Mouse (Mus musculus) cerebellum, postnatal 36 days (tissue): ENCODE results near the gene Cd247.
"Not testable (repeated sequence)": the region's sequence is repeated elsewhere in the genome, so short reads cannot be mapped to it uniquely, and the experiment has no call there.

Experiments
- DNase-seq, 2 experiments: peaks; one replicate each; pipeline ENCODE4 v3.0.0; 2021 to 2022; ENCODE audit warnings: mixed read lengths in 2 of 2

The Cd247 gene

DNA sequence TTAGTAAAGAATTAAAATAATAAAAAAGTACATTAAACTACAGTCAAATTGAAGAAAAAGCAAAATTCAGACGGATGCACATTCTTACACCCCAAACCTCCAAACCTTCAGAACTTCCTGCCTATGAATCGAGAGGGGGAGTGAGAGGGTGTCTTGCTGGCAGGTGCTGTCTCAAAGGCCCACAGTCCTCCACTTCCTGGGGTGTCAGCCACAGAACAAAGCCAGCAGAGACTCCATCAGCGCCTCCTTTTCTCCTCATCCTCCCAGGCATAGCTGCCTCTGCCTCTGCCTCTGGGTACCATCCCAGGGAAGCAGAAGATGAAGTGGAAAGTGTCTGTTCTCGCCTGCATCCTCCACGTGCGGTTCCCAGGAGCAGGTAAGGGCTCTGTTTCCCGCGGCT lies at the start of gene Cd247:
TSS of gene Cd247 (plus strand) at position 171 of the 400 bp plus-strand sequence.
- no peak for DNase-seq

DNA sequence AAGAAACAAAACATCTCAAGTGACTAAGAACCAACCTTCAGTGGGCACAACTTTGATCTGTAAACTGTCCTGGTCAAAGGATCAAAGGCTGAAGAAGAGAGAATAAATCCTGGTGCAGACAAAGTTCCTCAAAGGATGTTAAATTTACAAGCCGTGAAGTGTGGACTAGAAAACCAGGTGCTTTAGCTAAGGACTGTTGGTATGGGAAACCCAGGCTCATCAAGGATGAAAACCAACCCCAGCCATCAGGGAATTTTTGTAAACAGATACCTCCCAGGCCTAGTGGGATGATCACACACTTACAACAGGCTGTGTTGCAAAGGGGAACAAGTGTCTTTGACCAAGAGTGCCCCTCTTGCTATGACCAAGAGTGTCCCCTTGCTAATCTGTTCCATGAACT lies 49.5 kb upstream of the Cd247 start:
- DNase-seq, result no peak

DNA sequence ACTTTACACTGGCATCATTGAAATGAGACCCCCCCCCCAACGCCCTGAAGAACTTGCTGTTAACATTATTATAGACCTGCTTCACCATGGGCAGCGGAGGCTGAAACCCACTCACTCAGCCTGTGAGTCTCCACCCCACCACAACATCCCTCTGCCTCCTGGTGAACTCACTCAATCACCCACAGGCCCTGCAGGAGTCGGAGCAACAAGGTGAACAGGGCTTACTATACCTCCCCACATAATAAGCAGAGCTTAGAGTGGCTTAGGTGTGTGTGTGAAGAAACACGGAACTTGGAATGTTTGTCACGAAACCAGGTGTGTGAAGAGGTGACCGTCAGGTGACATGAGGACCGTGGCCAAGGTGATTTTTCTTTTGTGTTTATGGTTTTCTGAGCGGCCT lies 46.5 kb upstream of the Cd247 start:
- DNase-seq, result no peak

DNA sequence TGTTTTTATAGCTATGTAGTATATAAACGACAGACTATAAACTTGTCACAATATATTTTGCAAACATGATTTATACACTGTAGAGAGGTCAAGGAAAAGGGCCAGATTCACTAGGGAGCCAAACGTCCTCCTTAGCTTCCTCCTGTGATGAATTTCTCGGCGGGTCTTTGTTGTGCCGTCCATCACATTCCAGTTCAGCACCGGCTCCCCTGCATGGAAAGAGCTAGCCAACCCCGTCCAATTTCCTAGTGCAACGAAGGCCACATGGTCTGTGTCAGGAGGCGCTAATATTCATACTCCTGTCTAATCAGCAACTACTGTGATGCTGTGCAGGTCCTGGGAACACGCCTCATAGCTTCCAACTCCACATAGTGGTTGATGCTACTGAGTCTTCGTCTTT lies 40.4 kb upstream of the Cd247 start:
- DNase-seq, result no peak

DNA sequence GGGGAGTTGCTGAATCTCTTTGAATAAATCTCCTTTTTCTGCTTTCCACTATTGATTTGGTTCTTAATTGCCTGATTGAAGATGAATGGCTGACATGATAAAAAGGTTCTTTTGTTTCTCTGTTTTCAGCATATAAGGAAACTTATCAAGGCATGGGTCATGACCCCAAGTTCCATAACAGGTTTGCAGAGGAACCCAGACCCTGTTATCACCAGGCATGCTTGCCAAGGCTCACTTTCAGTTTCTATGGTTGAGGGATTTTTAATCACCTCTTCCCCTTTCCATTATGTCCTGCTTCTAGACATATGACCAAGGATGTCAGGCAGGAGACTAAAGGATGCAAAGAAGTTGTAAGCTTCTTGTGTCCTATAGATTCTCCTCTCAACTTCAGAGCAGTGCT lies 37.3 kb upstream of the Cd247 start:
- DNase-seq, result no peak

DNA sequence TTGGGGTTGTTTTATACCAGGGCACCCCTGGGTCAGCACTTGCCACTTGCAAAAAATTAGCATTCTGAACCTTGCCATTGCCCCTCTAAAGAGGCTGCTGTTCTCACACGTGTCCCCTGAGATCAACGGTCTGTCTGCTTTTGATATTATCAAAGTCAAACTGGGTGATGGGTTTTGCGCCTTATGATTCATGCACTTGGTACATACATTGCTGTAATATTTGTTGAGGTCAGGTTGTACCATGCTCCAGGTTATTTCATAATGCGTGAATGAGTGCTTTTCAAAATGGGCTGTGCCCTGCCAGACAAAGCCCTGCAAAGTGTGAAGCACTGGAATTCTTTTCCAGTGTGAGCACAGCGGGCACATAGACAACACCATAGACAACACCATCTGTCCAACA lies 36.6 kb upstream of the Cd247 start:
- no peak for DNase-seq

DNA sequence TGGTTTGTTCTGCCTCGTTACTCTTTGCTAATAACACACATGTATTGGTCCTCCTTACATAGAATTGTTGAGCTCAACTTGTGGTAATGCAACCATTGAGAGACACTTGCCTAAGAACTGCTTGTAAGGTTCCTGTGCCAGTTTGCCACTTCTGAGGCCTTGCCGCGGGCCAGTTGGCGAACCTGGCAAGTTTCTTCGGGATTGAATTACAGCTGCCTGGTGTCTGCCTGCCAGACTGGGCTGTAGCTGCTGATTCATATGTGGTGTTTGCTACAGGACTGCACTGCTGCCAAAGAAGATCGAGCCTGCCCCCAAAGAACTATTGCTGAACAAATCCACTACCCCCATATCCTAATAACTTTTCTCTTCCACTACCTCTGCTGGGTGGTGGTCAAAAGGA lies 34.3 kb upstream of the Cd247 start:
- DNase-seq, result no peak

DNA sequence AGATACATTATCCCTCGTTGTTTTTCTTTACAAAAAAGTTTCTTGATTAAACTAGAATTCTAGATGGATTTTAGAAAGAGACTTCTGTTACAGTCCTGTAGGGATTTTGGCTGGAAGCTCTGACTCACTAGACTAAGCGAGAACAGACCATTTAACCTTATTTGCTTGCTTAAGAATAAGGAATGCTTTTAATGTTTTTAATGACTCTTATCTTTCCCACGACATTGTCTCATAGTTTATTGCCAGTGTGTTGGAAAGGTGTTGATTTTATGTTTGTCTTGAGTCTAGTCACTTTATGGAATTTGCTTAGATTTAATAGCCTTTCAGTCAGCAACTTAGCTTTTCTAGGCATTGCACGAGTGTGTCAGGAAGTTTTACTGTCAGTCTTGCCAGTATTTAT lies 33.3 kb upstream of the Cd247 start:
- DNase-seq, result no peak

DNA sequence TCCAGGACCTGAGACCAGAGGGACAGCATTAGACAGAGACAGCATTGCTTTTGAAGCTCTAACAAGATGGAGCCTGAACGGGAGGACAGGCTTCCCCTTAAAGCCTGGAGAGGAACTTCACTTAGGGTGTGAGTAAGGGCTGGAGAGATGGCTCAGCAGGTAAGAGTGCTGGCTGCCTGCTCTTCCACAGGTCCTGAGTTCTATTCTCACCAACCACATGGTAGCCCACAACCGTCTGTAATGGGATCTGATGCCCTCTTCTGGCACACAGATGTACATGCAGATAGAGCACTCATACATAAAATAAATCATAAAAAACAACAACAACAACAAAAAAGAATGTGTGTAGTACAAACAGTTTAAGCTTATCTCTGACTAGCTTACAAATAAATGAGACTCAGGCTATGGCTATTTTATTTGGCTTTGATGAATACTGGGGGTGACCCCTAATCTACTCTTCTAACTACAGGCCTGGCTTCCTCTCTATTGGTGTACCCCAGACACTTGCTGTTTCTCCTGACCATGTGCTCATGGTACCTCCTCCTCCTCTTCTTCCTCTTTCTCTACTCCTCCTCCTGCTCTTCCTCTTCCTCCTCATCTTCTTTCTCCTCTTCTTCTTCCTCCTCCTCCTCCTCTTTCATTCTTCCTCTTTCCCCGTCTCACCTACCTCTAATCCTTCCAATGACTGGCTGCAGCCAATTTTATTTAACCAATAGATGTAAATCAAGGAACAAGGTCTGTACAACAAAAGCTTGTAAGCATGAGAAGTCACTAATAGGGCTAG lies 26.8 kb upstream of the Cd247 start:
- no peak for DNase-seq

DNA sequence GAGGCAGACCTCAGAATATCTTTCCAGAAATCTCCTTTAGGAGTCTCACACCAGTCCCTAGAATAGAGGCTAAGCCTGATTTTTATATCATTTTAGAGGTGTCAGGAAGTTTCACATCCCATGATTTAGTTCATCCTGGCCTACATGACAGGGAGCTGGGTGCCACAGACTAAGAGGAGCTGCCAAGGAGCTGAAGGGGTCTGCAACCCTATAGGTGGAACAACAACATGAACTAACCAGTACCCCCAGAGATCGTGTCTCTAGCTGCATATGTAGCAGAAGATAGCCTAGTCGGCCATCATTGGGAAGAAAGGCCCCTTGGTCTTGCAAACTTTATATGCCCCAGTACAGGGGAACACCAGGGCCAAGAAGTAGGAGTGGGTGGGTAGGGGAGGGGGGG lies 26.0 kb upstream of the Cd247 start:
- DNase-seq, result not testable (repeated sequence)

DNA sequence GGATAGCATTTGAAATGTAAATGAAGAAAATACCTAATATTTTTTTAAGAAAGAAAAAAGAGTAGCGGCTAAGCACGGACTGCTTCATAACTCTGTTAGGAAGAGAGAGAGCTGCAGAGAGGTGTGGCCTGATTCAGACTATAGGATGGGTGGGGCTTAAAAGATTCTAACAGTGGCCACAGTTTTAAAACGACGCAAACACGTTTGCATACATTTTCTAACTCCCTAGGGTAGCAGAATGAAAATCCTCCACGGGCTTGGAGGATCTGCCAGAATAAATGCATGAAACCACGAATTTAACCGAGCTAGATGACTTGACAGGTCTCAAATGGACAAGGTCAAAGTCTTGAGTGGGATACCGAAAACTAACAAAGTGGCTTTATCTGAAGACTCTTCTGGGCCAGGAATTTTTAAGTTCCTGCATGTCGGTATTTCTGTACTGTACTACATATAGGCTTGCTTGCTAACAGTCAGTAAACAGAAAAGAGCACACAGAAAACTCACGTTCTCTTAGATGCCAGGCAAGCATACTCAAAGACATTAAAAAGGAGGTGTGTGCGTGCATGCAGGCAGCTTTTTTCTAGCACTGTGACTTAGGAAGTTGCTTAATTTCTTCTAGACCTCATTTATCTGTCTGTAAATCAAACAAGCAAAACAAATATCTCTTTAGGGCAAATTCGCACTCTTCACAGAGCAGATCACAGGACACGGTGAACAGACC lies 25.4 kb upstream of the Cd247 start:
- DNase-seq, result no peak

DNA sequence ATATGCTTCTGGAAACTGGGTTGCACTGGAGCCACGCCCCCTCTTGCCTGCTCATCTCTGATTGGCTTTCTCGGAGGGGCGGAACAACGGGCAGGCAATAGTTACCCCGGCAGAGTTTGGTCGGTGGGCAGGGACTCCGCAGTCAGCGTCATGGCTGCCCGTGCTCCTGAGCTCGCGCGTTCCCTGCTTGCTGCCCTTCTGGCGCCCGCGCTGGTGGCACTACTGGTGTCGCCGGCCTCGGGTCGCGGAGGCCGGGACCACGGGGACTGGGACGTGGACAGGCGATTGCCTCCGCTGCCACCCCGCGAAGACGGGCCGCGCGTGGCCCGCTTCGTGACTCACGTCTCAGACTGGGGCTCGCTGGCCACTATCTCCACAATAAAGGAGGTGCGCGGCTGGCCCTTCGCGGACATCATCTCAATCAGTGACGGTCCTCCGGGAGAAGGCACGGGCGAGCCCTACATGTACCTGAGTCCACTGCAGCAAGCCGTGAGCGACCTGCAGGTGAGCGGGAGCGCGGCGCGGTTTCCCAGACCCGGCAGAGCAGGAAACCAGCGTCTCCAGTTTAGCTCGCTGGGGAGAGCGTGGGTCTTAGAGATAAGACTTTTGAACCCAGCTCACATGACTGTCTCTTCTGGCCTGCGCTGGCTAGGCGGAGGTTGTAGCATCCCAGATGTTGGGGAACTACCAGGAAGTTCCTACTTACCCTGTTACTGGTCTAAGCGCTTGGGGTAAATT lies 24.7 kb upstream of the Cd247 start, which contains the start of gene Creg1:
TSS of gene Creg1 (plus strand) at position 112 of the 738 bp plus-strand sequence.
- DNase-seq, result peak; percentile 92 to 93

DNA sequence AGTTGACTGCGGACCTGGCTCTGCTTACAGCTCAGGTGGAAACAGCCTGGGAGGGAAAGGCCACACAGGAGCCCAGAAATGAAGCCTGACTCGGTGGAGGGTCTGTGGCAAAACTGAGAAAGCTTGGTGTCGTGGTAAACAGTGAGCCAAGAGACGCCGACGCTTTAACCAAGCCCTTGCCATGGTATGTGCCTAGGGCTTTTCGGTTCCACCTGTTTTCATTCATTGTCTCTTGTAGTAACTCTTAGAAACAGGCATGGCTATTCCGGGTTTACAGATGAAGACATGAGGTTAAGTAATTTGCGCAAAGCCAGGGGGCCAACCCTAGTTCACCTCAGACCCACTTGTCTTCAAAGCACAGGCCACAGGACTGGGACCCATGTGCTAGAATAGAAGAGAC lies 23.9 kb upstream of the Cd247 start:
- no peak for DNase-seq

DNA sequence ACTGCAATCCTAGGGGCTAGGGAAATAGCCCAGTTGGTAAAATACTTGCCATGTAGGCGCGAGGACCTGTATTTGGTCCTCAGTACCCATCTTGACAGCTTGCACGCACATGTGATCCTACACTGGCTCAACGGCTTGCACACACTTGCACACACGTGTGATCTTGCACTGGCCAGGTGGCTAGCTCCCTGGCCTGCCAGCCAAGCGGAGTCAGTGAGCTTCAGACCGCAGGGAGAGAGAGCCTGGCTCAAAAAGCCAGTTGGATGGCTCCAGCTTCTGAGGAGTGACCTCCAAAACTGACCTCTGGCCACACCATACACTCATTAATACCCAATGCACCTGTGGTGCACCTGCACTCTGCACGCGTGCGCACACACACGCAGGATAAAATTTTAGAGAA lies 23.4 kb upstream of the Cd247 start:
- no peak for DNase-seq

DNA sequence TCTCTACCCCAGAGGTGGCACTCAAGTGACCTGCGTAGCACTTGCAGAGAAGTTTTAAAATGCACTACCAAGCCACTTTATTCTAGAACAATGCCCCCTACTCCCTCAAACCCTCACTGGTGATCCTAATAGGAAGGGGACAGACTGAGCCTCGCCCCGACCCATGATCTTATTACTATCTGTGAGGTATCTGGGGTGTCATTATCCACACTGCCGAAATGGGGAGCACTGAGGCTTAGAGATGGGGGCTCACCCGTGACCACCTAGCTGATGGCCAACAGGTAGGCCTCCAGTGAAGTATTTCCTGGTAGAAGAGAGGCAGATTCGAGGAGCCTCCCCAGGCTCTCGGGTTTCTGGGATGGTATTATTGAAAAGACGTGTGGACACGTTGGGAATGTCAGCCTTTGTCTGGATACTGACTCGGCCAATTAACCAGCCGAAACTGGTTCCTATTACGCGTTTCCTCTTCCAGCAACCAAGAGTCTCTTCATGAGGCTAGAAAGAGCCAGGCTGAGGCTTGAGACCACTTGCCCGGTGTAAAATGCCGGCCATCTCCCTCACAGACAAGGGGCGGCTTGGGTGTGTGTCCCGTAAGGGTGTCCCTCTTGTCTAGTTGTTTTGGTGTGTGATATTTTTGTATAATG lies 22.7 kb upstream of the Cd247 start:
- no peak for DNase-seq

DNA sequence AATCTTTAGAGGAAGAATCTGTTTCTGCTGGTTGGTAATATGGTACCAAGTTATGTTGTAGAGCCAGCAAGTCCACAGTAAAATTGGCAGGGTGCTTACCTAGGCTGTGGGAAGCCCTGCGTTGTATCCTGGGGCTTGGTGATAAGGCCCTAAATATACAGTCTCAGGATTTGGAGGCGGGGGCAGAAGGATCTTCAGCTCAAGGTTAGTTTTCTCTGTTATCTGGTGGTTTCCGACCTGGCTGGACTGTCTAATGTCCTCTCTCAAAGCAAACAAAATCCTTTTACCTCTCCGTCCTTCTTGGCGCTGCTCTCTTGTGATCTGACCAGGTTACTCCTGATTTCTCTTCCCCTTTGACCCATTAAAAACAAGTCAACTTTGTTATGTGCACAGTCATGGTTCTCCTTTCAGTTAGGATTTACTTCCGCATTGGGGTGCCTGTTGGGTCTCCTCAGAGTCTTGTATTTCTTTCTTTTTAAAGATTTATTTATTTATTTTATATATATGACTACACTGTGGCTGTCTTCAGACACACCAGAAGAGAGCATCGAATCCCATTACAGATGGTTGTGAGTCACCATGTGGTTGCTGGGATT lies 22.1 kb upstream of the Cd247 start:
- no peak for DNase-seq

DNA sequence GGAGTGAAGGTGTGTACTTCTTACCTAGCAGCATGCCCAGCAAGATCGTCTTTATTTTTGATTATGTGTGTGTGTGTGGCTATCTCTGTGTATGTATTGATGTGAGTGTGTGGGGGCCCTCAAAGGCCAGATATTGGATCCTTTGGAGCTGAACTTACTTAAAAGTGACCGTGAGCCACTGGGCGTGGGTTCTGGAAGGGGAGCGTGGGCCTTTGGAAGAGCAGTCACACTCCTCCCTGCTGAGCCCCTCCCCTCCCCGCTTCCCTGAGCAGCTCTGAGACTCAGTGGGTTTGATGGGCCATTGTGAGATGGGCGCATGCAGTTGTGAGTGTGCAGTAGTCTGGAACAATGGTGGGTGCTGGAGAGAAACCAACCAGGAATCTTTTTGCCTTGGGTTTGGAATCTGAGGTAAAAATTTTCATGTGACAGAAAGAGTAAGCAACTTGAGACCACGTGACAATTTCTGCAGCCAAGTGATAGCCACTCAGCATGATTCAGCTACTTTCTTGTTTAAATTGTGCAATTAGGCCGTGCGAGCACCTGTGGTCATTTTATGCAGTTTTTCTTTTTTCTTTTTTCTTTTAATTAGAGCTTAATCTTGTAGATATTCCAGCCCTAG lies 19.5 kb upstream of the Cd247 start:
- no peak for DNase-seq

DNA sequence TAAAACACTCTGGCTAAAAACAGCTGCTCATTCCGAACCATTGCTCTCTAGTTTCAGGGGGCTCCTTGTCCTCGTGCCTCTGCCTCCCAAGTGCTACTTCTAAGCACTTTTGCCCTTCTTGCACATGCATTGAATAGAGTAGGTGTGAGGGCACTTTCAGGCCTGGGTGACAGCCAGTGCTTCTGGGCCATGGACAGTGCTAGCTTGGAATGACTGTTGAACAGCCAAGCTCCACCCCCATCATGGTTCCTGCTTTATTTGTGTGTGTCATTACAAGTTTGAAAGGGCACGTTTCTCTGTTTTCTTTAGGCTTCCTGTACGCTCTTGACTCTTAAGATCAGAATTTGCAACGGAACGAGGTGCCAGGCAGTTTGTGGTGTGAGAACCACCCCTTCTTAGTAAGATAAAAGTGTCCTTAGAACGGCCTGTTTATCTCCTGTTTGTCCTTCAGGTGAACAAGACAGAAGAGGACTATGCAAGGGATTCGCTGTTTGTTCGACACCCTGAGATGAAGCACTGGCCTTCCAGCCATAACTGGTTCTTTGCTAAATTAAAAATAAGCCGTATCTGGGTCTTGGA lies 18.2 kb upstream of the Cd247 start:
- no peak for DNase-seq

DNA sequence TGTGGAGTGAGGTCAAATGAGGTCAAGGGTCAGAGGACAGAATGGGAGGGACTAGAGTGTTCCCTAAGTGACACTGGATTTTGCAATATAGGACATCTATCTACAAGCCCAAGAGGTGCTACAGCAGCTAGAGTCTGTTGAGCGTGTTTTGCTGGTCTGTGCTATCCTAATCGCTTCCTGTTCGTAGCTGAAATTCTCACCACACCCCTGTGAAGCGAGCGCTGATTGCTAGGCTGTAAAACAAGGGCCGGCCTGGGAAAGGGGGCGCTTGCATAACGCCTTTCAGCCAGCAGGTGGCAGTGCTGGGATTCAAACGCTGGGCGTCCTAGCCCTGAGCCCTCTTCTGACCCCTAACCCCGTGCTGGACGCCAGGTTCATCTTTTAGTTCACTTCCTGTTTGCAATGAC lies 17.0 kb upstream of the Cd247 start:
- peak; percentile 65 to 67 for DNase-seq

DNA sequence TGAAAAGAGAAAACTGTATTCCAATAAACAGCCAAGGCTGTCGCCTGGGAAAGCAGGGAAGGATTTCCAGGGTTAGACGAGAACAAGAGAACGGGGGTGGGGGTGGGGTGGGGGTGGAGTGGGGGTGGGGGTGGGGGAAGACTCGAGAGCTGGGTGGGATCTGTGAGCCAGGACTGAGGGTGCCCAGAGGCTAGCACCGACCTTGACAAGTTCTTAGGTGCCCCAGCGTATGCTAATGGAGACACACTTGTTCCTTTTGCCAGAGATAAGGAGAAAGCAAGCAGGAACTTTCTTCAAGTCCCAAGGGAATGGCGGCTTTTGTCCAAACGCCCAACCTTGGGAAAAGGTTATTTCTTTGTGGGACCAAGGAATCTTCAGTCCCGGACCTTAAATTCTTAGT lies 16.5 kb upstream of the Cd247 start:
- no peak for DNase-seq

DNA sequence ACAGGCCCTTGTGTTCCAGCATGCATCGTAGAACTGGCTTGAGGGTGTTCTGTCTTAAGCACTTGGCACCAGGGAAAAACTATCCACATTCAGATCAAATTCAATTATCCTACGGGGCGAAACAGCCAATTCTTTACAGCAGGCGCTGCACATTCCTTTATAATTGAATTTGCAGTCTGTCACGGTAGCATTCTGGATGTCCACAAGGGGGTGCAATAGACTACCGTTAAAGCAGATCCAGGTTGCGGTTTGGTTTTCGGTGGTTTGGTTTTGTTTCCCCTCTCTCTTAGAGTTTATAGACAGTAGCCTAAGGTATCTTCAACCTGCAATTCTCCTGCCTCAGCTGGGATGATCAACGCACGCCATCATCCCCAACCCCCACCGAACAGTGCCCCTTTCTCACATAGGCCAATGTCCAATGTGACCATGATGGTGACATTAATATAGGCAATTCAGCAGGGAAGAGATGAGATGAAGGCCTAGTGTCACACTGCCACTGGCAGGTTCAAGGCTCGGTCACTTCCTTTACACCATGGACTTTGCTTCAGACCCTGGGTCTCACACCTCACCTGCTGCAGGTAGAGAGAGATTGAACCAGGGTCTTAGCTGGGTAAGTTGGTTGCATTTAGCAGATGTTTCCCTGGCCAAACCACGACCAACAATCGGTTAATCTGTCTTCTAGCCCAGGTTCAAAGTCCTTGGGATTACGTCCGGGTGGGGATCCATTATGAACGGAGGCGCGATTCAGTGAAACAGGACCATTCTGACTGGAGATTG lies 12.8 kb upstream of the Cd247 start:
- peak; percentile 20 to 47 for DNase-seq
